Mouse (Mus musculus) lung, postnatal 4 days (tissue): Measurements from ENCODE around the gene Gm44502.
"Not testable (repeated sequence)": the region's sequence is repeated elsewhere in the genome, so short reads cannot be mapped to it uniquely, and the experiment has no call there.

Source experiments
- DNase-seq, 2 experiments: peaks; one replicate each; pipeline ENCODE4 v3.0.0; 2021

The Gm44502 gene

DNA sequence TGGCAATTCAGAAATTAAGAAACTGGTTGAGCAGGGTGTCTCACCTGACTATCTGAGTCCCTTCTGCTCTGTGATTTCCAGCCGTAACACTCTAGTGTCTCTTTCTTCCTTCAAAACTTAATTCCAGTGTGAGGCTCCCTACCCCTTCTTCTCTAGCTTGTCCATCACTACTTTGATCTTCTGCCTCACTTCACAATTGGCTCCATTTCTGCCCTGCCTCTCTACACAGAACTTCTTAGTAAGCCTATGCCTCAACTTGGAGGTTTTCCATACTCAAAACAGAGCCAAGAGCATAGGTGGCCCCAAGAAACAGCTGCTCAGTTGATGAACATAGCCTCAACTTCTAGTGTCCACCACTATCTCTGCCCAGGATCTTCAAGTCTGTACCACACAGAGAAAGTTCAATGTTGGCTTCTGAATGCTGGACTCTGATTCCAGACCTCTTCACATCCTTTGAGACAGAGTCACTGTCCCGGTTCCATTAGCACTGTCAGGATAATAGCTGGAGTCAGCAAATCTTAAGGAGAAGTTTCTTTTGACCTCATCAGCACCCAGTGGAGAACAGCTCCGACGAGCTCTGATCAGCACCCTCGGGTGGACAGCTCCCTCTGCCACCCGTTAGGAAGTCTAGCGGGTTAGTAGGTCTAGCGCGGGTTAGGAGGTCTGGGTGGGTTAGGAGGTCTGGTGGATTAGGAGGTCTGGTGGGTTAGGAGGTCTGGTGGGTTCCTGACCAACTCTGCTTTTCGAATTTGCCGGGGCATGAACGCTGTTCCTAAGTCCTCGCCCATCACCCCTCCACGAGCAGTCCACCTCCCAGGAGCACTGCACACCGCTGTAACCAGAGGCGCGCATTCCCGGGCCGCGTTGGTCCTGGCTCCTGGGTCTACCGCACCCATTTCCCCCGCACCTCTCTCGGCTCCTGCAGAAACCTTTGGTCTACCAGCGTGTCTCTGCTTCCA, 23.7 kb upstream of the Gm44502 start:
- DNase-seq: peak; percentile 65 to 76

DNA sequence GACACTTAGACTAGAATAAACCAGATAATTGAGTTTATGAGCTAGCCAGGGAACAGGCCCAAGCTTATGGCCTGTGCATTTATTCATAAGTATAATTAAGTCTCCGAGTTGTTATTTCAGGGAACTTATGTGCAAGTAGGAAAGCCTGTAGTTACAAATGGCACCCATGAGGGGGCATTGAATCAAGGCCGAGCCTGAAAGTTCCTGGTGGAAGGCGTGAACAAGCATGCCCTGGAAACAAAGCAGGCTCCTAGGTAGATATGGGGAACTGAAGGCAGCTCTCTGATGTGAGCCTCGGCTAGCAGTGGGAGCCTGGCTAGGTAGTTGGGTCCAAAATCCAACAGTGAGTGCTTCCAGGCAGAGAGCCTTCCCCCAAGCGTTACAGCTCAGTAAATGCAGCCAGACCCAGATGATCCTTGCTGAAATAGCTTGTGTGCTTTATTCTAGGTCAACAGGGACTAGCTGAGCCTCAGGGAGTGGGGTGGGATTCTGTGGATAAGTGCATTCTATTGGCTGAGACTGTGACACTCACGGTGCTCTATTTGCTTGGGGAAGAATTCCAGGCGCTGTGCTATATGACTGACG, 13.1 kb upstream of the Gm44502 start:
- no peak for DNase-seq

DNA sequence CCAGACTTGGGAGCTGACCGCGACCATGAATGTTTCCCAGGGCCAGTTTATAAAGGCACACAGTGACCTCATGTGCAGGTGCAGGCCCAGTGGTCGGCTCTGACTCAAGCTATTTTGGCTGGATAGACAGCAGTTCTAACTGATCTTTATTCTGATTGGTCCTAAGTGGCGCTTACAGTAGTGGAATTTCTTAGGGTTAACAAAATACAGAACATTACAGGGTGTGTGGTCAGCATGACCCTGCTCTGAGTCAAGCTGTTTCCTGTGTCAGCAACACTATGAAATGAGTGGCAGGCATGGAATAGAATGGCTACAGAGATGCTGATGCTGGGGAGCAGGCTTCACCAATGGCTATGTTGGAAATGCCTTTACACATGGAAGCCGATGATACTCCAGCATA, 6.4 kb upstream of the Gm44502 start:
- no peak for DNase-seq

DNA sequence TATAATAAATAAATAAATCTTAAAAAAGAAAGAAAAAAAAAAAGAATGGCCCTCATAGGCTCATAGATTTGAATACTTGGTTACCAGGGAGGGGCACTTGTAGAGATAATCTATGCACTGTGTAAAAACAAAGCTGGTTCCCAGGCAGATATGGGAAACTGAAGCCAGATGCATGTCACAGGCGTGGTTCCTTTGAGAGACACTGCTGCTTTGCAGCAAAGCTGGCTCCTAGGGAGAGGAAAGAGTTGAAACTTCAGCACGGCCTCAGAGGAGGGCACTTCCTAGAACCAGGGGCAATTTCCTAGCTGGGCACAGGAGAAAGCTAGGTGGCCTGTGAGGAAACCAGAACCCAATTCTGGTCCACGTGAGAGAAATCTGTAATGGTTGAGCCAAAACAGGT, 4.6 kb upstream of the Gm44502 start:
- no peak for DNase-seq

DNA sequence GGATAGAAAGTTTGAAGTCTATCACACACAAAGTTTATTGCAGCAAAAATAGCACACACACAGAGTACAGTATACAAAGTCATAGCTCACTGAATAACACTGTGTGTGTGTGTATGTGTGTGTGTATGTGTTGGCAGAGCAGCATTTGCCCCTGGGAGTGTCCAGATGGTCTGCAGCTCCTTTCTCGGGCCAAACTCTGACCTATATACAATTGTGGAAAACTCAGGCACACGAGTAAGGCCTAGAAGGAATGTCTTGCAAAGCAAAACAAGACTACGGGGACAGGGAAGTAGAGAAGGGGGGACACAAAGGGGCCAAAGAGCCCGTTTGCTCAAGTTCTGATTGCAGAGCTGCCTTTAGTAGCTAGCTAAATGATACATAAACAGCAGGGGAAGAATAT, 3.5 kb upstream of the Gm44502 start:
- DNase-seq: no peak

DNA sequence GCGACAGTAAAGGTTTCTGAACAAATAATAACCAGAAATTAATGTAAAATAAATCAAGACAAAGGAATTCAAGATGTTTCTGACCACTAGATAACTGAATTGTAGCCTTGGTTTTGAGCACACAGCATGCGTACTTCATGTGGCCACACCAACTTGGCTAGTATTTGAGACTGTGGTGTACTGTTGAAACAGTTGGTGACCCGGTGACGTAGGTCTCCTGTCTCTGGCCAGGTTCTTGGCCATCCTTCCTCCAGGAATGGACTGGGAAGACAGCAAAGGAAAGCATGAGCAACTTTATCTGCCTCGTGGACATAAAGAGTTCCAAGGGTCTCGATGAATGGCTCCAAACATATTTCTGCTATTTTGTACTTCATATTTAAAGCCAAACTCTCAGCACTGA, 2.3 kb upstream of the Gm44502 start:
- no peak for DNase-seq

DNA sequence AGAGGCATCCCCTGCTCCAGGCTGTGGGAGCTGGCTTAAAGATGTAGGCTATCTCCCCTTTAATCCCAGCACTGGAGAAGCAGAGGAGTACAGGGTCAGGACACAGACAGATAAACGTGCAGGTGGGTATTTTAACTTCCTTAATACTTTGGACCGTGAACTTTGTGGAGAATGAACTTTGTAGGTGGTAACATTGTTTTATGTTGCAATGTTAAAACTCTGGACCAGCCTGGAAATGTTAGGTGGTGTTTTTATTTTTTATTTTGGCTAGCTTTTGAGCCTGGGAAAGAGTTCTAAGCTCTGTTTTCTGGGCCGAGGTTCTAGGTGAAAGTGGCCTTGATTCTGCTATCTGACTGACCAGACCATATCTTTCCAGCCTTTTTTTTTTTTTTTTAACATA, 1.8 kb upstream of the Gm44502 start:
- DNase-seq: no peak

DNA sequence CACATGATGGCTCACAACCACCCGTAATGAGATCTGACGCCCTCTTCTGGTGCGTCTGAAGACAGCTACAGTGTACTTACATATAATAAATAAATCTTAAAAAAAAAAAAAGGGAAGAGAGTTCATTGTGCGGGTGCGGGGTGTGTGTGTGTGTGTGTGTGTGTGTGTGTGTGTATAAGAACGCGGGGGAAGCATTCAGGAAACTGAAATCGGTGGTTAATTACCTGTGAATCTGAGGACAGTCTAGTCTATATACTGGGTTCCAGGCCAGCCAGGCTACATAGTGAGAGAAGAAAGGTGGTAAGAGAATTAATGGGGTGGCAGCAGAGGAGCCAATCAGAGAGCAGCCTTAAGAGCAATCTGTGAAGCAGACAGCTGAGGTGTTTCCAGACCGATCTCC, 1.3 kb upstream of the Gm44502 start:
- DNase-seq: not testable (repeated sequence)

DNA sequence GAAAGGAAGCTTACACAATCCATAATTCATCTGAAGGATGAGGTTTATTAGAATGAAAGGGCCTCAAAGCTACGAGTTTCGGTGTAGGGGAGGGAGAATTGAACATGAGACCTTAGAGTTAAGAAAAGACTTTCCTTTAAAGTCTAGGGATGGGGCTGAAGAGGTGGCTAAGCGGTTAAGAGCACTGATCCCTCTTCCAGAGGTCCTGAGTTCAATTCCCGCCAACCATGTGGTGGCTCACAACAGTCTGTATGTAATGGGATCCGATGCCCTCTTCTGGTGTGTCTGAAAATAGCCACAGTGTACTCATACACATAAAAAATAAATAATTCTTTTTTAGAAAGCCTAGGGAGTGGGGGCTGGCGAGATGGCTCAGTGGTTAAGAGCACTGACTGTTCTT, 845 bp upstream of the Gm44502 start:
- no peak for DNase-seq

DNA sequence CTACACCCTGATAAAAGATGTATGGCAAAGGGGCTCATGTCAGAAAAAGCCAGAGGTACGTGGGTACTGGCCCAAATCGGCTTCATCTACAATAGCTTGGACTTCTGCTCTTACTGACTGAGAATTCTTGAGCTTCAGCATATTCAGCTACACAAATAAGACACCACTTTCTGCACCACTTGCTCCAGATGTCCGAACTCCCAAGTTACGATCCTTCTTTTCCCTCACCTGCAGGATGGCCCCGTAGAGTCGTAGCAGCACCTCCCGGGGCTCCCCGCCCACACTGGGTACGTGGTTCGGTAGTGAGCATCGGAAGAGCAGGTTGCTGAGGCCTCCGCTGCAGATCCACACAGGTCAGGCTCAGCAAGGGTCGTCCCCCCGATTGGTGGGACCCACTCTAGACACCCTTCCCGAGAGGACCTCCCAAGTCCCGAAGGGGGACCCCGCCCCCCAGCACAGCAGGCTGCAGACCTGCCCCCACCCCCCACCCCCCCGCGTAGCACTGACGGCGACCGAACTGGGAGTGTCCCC, 610 bp downstream of the Gm44502 start:
- no peak for DNase-seq

DNA sequence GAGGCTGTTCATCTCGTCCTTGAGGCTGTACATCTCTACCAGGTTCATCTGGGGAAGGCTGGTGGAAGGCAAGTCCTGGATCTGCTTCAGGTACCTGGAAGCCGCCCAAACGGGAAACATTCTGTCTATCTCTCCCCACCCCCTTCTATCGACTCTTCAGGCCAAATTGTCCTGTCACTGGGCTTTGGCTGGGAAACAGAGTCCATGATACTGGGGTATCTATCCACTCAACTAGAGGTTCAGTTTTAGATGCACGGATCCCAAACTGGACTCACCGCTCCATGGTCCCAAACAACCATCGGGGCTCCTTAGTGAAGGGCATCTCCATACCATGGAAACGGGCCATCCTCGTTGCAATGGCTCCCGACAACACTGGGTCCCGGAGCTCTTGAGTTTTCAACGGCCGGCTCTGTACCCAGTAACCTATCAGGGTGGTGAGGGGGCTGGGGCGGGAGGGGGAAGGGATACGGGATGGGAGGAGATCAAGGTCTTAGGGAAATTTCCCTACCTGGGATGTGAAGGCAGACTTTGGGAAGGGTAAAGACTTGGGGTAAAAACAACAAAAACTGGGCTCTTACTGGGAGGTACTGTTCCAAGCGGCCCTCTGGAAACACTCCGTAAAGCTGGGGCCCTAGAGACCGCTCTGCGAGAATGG, 1.2 kb downstream of the Gm44502 start:
- no peak for DNase-seq

DNA sequence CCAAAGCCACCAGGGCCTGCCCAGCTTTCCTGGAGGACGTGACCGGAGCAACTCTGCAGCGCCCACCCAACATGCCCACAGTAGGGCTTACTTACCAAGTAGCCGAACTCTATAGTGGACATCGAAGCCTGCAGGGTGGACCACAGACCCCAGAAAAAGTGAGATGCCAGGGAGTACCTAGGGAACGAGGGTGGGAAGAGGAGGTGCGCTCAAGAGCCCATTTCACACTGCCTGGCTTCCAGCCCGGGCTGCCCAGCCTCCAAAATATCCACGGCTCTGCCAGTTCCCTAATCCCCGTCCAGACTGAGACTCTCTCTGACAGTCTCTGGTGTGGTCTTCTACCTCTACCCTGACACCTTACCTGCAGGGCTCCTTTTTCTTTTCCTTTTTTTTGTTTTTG, 2.8 kb downstream of the Gm44502 start:
- peak in 1 of 2 experiments; percentile 18 for DNase-seq

DNA sequence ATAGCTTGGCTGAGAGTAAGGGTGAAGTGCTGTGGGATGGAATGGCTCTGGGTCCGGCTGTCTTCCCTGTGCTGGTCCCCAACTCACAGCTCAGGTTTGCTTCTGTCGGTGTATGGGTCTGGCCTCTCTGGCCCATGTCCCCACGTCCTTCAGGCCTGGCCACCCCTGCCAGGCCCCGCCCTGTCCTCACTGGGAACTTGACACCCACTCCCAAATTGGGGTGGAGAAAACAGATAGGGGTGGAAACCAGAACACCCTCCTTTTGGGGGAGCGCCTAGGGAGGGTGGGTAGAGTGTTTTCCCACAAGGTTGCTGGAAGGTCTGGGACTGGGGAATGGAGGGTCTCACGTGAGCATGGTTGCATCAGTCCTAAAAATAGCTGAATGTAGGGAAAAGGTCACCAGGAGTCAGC, 3.8 kb downstream of the Gm44502 start, which contains the start of gene Cpt1b:
Cpt1b (minus strand) TSS at position 153 of the 411 bp plus-strand sequence.
- peak in 1 of 2 experiments; percentile 30 for DNase-seq

DNA sequence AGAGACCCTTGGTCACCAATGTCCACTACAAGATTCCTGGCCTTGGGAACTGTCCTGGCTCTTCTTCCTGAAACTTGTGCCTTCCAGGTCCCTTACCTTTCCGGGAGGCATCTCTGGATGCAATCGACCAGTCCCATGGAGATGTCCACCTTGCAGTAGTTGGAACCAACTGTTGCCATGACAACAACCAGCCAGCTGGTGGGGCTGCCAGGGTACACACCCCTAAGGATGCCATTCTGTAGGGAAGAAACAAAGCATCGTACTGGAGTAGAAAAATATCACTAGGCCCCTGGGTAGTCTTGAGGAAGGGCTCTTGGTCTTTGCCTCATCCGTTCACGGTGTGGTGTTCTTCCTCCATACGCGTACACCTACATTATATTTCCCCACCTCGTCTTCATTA, 4.9 kb downstream of the Gm44502 start:
- no peak for DNase-seq

DNA sequence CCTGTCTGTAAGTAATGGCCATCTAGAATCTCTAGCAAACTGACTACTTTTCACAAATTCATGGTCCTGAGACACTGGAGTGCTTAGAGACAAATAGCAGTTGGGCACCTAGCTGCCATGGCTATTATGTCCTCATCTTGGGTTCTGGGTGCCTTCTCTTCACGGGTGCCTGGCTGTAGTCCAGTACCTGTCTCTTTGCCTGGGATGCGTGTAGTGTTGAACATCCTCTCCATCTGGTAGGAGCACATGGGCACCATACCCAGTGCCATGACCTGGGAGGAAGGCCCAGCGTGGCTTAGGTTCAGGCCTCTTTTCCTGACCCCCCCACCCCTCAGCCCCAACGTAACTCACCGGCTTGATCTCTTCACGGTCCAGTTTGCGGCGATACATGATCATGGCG, 7.6 kb downstream of the Gm44502 start:
- no peak for DNase-seq

DNA sequence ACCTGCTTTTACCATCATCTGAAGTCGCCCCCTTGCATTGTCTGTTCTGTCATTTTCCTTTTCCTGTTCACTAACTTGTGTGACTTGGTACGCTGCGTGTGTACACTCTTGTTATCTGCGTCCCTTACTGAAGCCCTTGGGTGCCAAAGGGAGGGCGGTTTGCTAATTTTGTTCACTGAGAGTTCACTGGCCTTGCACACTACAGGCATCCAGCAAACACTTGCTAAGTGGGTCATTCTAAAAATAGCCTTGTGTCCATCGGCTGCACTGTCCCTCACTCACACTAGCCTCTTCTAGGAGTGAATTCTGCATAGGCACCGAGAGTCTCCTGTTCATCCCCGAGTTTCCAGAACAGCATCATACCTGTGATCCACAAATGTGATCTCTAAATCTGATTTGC, 14.2 kb downstream of the Gm44502 start:
- no peak for DNase-seq

DNA sequence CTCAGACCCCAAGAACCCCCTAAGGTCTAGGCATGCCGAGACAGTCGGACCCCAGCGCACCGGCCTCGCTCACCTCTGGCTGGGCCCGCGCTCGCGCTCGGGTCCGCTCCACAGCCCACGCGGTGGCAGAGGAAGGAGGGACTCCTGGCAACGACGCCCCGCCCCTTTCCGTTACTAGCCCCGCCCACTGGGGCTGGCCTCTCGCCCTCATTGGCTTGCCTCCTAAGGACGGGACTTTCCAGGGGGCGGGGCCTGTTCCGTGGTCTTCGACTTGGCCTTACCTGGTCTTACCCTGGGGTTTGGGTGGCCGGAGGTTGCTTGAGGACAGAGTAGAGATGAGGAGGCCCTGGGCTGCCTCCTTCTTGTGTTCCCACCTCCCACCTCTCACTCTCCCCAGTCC, 19.4 kb downstream of the Gm44502 start, which contains the start of gene Syce3:
Syce3 (minus strand) TSS at position 386 of the 400 bp plus-strand sequence.
- no peak for DNase-seq

DNA sequence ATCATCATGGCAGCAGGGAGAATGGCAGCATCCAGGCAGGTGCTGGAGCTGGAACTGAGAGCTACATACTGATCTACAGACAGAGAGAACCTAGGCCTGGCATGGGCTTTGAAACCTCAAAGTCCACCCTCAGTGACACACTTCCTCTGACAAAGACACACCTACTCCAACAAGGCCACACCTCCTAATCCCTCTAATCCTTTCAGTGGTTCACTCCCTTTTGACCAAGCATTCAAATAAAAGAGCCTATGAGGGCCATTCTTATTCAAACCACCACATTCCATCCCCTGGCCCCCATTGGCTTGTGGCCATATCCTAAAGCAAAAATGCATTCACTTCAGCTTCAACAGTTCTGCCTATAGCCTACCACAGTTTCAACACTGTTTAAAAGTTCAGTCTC, 22.8 kb downstream of the Gm44502 start:
- DNase-seq: no peak

DNA sequence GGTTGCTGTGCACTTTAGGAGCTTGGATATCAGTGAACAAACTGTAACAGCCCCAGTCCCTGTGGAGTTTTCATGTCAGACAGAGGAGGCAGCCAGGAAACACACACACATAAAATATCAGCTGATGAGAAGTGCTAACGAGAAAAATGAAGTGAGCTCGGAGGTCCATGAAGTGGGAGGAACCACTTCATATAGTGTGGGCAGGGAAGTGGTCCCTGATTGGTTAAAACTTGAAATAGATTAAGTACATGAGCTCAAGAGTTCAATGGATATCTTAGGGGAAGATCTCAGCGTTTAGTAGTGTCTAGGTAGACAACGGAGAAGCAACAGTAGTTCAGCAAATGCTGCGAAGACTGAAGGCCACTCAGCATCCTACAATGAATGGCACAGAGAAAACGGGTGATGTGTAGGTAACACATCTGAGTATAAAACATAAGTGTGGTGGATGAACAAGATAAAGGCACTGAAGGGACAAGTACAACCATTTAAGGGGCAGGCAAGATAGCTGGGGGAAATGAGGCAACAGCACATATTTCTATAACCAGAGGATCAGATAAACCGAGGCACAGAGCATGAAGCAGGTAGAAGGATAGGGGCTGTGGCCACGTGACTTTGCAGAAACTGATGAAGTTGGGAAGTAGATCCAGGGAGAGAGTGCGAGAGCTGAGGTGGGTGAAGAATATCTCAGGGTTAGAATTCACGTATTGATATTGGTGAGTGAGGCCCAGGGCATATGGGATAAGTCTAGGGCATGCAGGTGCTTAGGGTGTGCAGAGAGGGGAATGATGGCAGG, 24.5 kb downstream of the Gm44502 start:
- DNase-seq: no peak

DNA sequence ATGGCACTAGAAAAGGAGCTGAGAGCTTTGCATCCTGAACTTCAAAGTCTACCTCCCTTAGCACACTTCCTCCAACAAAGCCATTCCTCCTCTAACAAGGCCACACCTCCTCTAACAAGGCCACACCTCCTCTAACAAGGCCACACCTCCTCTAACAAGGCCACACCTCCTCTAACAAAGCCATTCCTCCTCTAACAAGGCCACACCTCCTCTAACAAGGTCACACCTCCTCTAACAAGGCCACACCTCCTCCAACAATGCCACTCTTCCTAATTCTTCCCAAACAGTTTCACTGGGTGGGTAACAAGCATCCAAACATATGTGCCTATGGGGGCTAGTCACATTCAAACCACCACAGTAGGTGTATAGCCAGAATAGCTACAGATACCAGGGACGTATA, 27.0 kb downstream of the Gm44502 start:
- DNase-seq: no peak

DNA sequence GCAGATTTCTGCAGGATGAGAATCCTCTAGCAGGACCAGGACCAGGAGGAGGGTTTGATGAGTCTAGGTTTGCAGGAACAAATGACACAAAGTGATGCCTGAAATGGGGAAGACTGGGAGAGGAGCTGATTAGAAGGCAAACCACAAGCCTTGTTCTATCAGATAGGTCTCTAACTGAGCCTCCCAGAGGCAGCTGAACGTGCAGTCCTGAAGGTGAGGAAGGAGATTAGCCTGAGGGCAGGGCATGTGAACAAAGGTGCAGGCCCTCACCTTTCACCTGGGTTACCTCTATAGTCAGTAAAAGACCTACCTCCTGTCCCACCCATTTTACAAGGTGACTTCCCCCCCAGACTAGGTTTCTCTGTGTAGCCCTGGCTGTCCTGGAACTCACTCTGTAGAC, 29.8 kb downstream of the Gm44502 start:
- DNase-seq: no peak

DNA sequence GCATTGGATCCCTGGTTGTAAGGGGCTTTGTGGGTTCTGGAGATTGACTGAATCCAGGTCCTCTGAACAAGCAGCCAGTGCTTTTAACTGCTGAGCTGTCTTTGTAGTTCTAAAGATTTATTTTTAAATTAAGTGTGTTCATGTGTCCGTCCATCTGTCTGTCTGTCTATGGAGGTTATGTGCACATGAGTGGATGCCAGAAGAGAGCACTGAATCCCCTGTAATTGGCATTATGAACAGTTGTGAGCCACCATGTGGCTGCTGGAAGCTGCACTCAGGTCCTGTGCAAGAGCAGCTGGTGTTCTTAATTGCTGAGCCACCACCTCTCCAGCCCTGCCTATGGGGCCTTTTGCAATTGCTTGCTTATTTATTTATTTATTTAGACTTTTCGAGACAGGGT, 31.4 kb downstream of the Gm44502 start:
- no peak for DNase-seq

DNA sequence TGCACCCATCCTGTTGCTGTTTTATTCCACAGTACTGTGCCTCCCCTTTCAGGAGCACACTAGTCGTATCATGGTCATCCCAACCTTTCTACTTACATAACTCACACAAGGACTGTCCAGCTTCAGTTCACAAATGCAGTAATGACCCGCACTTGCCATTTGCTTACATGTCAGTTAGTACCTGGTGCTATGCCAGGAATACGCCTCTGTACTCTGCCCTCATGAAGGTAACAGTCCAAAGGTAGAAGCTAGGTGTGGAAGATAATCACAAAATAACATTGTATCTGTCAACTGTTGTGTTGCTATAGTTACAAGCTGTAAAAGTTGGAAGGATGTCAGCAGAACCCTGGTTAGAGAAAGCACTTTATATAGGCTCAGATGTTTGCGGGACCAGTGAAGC, 32.6 kb downstream of the Gm44502 start:
- DNase-seq: no peak
